Mouse (Mus musculus): Measurements from ENCODE around the gene Svbp.
A peak's percentile ranks its signal among the peaks of the same experiment; 100 is the strongest.

Svbp gene

GRCm38 (mm10) chr4:119191273-119191672 is 3.8 kb upstream of the Svbp start:
- DNase-seq: no peak

GRCm38 (mm10) chr4:119192757-119193156 is 2.3 kb upstream of the Svbp start:
- DNase-seq: no peak

- no peak for DNase-seq
Observed at GRCm38 (mm10) chr4:119195582-119196320, 645 bp downstream of the Svbp start.

- DNase-seq: no peak
Observed at GRCm38 (mm10) chr4:119198105-119198504, 3.0 kb downstream of the Svbp start.

GRCm38 (mm10) chr4:119204672-119205071 is 9.6 kb downstream of the Svbp start:
- DNase-seq: peak; percentile 75

- DNase-seq: no peak
Observed at GRCm38 (mm10) chr4:119216667-119217066, 21.6 kb downstream of the Svbp start.

- no peak for DNase-seq
Observed at GRCm38 (mm10) chr4:119218169-119218568, 23.1 kb downstream of the Svbp start, which contains the start of gene Tmem269. Tmem269 (minus strand) TSS chr4:119218217.

GRCm38 (mm10) chr4:119223696-119224095 is 28.6 kb downstream of the Svbp start:
- peak; percentile 33 for DNase-seq

GRCm38 (mm10) chr4:119224534-119224933 is 29.4 kb downstream of the Svbp start:
- no peak for DNase-seq

- DNase-seq: no peak
Observed at GRCm38 (mm10) chr4:119225719-119226118, 30.6 kb downstream of the Svbp start.

GRCm38 (mm10) chr4:119226751-119227150 is 31.6 kb downstream of the Svbp start:
- no peak for DNase-seq

- DNase-seq: peak; percentile 100
Observed at GRCm38 (mm10) chr4:119232410-119233255, 37.5 kb downstream of the Svbp start, which contains the start of the genes AU022252 and P3h1. AU022252 (minus strand) TSS chr4:119232712. P3h1 (plus strand) TSS chr4:119232915.

GRCm38 (mm10) chr4:119233256-119233901 is 38.3 kb downstream of the Svbp start:
- peak; percentile 62 for DNase-seq

- no peak for DNase-seq
Observed at GRCm38 (mm10) chr4:119234348-119234747, 39.2 kb downstream of the Svbp start.

- DNase-seq: no peak
Observed at GRCm38 (mm10) chr4:119238661-119239060, 43.6 kb downstream of the Svbp start.

GRCm38 (mm10) chr4:119239181-119239682 is 44.1 kb downstream of the Svbp start:
- peak; percentile 70 for DNase-seq

GRCm38 (mm10) chr4:119241664-119242063 is 46.6 kb downstream of the Svbp start:
- peak; percentile 49 for DNase-seq

- no peak for DNase-seq
Observed at GRCm38 (mm10) chr4:119242571-119242970, 47.5 kb downstream of the Svbp start.

- no peak for DNase-seq
Observed at GRCm38 (mm10) chr4:119244468-119245240, 49.5 kb downstream of the Svbp start.

- DNase-seq: peak; percentile 58
Observed at GRCm38 (mm10) chr4:119245556-119245955, 50.5 kb downstream of the Svbp start.

- DNase-seq: no peak
Observed at GRCm38 (mm10) chr4:119245961-119246360, 50.9 kb downstream of the Svbp start.

GRCm38 (mm10) chr4:119246688-119247225 is 51.7 kb downstream of the Svbp start:
- no peak for DNase-seq

Measured in lung, postnatal 10 days (tissue).